Mouse (Mus musculus) lung, postnatal 25 days (tissue): ENCODE data around the gene Tspan18.

Experiments used
- DNase-seq: peaks from one replicate; pipeline ENCODE4 v3.0.0; 2022; ENCODE audit warnings: low spot score

The Tspan18 gene

DNA sequence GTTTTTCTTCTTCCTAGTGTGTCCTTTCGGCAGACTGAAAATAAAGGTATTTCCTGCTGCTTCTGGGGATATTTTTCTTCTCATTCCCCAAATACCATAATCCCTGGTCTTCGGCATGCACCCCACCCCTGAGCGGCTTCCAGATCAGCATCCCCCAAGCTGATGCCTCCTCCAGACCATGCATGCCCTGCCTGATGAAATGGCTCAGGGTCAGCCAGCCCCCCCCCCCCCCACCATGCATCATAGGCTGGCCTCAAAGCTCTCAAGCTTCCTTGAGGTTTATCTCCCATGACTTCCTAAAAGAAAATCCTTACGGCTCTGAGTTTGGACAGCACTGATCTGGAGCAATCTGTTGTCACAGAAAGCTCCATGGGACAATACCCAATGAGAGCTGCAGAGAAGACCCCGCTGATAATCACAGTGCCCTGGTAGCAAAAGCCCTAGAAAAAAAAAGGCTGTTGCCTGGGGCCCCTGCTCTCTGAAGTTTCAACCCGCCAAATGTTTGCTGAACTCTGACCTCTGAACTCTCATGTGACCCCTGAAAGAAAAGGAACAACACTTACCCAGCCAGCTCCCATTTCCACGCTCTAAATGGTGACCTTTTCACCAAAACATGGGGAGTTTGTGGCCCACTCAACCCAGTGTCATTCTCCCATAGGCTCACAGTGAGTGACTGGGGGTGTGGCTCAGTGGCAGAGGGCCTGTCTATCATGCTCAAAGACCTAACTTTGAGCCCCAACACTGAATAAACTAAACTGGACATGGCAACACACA lies 43.8 kb downstream of the Tspan18 start:
- no peak for DNase-seq

GRCm38 (mm10) chr2:93289161-93289560 lies 45.1 kb downstream of the Tspan18 start:
- DNase-seq: peak; percentile 62

DNA sequence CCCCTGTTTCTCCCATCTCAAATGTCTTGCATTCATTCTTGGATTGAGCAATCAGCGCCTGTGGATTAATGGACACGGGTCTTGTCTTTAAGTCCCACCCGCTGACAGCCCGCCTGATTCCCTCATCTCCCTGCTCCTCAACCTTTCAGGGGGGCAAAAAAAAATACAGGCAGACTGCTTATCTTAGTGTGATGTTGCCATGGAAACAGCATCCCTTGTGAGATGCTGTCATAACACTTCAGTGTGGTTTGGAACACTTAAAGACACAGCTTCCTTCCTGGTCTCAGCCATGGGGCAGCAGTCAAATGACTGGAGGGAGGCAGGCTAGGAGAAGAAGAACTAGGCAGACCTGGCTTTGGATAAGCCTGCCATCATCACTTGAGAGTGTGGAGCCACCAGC lies 47.0 kb downstream of the Tspan18 start:
- no peak for DNase-seq

GRCm38 (mm10) chr2:93286742-93287141 lies 47.6 kb downstream of the Tspan18 start:
- no peak for DNase-seq

DNA sequence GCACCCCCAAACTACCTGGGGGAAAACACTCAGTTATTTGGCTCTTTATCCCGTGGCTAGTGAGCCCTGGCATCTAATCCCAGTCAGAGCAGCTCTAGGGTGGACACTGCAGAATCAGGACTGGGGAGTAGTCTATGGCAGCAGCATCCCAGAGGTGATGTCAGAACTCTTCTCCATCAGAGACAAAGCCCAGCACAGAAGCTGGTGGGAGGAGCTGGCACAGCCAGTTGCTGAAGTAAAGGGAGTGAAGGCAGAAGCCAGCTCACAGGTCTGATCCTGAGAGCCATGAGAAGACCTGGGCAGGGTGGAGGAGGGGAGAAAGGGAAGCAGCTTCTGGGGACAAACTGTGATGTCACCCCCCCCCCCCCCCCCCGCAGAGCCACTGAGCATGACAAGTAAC lies 48.0 kb downstream of the Tspan18 start:
- DNase-seq: no peak

GRCm38 (mm10) chr2:93285842-93286241 lies 48.5 kb downstream of the Tspan18 start:
- no peak for DNase-seq

DNA sequence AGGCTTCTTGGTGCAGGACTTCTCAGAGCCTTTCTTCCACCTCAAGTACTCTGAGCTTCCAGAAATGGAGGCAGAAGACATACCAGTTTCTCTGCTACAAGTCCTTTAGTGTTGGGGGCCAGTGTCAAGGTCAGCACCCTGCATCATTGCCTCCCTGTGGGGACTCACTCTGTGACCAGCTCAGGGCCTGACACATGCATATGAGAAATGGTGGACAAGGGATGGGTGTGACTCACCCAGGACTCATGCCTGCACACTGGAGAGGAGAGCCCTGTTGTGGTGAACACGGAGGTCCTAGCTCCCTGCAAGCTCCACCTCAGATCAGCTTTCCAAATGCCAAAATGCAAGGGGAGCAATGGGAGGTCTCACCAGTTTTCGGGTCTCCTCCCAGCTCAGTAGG lies 49.7 kb downstream of the Tspan18 start:
- DNase-seq: no peak

- no peak for DNase-seq
Observed at GRCm38 (mm10) chr2:93283481-93284293, 50.6 kb downstream of the Tspan18 start.

GRCm38 (mm10) chr2:93282636-93283035 lies 51.7 kb downstream of the Tspan18 start:
- DNase-seq: no peak

- no peak for DNase-seq
Observed at GRCm38 (mm10) chr2:93281466-93281865, 52.8 kb downstream of the Tspan18 start.

DNA sequence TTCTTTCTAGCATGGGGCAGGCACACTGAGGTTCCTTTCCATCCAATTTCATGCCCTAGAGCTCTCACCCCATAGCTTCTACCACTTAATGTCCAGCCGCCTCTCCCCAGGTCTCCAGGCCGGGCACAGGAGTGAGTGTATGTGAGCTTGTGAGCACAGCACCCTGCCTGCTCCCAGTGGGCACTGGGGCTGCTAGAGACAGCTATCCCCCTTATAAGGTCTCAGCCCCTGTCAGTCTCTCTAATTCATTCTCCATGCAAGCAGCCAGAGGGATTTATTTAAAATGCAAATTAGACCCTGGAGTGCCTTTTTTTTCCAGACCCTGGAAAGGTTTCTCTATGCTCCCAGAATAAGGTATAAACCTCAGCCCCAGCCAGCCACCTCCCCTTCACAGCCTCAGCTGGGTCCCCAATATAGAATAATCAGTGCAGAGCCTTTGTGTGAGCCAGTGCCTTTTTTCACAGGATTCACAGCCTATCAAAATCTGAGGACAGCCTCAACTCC lies 54.1 kb downstream of the Tspan18 start:
- no peak for DNase-seq

GRCm38 (mm10) chr2:93278181-93278975 lies 55.9 kb downstream of the Tspan18 start:
- DNase-seq: no peak

GRCm38 (mm10) chr2:93277486-93277885 lies 56.8 kb downstream of the Tspan18 start:
- DNase-seq: no peak

DNA sequence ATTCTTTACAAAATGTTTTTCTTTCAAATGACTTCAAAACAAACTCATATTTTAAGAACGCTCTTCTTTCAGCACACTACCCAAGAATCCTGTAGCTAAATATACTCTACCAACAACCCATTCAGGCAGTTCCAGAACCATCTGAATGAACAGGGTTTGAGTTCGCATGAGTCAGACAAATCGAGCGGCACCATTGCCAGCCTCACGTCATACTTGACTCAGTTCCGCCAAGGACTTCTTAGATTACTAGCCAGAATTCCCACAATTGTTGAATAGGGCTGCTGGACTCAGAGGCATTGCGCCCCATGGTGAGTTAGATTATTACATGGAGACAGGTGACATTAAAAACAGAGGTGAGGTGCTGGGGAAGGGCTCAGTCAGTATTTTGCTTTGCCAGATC lies 58.3 kb downstream of the Tspan18 start:
- DNase-seq: no peak

GRCm38 (mm10) chr2:93273916-93274315 lies 60.4 kb downstream of the Tspan18 start:
- DNase-seq: no peak

- no peak for DNase-seq
Observed at GRCm38 (mm10) chr2:93270083-93270482, 64.2 kb downstream of the Tspan18 start.

GRCm38 (mm10) chr2:93269611-93270010 lies 64.7 kb downstream of the Tspan18 start:
- DNase-seq: no peak

DNA sequence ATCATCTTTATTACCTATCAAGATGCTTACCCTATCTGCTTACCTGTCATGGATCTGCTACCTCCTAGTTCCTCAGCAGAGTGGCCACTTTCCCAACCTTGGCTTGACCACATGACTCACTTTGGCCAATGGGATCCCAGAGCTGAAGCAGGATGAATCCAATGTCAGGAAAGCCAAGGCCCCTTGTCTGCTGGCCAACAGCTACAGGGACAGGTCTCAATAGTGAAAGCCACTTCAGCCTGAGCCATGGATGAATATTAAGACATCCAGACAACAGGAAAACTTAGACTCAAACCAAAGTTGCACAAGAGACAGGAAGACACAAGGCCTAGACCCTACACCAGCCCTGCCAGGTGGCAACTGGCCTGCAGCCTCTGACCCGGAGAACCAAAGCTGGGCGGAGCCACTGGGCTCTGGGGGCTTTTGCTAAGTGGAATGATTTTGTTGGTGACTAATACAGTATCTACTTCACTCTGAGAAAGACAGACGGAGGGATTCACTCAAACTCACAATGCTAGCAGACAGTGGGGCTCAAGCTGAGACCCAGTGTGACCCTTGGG lies 65.5 kb downstream of the Tspan18 start:
- DNase-seq: no peak

- no peak for DNase-seq
Observed at GRCm38 (mm10) chr2:93267791-93268190, 66.5 kb downstream of the Tspan18 start.

- no peak for DNase-seq
Observed at GRCm38 (mm10) chr2:93266565-93267169, 67.6 kb downstream of the Tspan18 start.
